Mouse (Mus musculus): ENCODE measurements around the gene C2.
"Not testable (repeated sequence)": the region's sequence is repeated elsewhere in the genome, so short reads cannot be mapped to it uniquely, and the experiment has no call there.

The C2 gene

GRCm38 (mm10) chr17:34830776-34831175 is 67.3 kb downstream of the C2 start:
- DNase-seq = not testable (repeated sequence)

- DNase-seq = no peak
Observed at GRCm38 (mm10) chr17:34814818-34815370, 83.2 kb downstream of the C2 start.

- peak; percentile 52 for DNase-seq
Observed at GRCm38 (mm10) chr17:34813747-34814146, 84.3 kb downstream of the C2 start.
